Mouse (Mus musculus) heart, embryonic 14.5 days (tissue): ENCODE data around the gene Actn4. TPM values are rescaled to one million over a fixed set of nuclear protein-coding genes. Genes with fewer than 3 reads are reported as not detected.
A peak's percentile ranks its signal among the peaks of the same experiment; 100 is the strongest.

Source experiments
- ATAC-seq: fragments of 200-750 bp; cut with Nextera tagmentation; 2 replicates; pipeline ENCODE4 v1.8.0; 2017; ENCODE audit warnings: low read depth, moderate TSS enrichment; ENCODE audit not compliant: insufficient number of reproducible peaks, insufficient read depth, low FRiP score
- H3K27ac ChIP-seq, 2 experiments: fragments of 200-500 bp in 1 of 2; fragments of 300-500 bp in 1 of 2; sonication (generic) in 1 of 2; replicated peaks in 1 of 2; 2 replicates each; pipeline ENCODE4 v1.5.1; 2012 to 2014; ENCODE audit warnings: low read depth in 2 of 2, low read length in 2 of 2, control low read depth in 1 of 2, mild to moderate bottlenecking in 1 of 2, mixed read lengths in 1 of 2; ENCODE audit not compliant: control insufficient read depth in 1 of 2, insufficient read depth in 1 of 2
- H3K27me3 ChIP-seq: fragments of 300-500 bp; sonication (generic); 2 replicates; pipeline ENCODE4 v1.6.1; 2014; ENCODE audit warnings: mild to moderate bottlenecking, low read length, control low read depth; ENCODE audit not compliant: control insufficient read depth, insufficient read depth
- H3K36me3 ChIP-seq: fragments of 300-500 bp; sonication (generic); 2 replicates; pipeline ENCODE4 v1.6.1; 2014; ENCODE audit warnings: mild to moderate bottlenecking, control low read depth, low read length, mixed read lengths; ENCODE audit not compliant: control insufficient read depth, insufficient read depth
- H3K4me1 ChIP-seq, 2 experiments: fragments of 200-500 bp in 1 of 2; fragments of 300-500 bp in 1 of 2; sonication (generic) in 1 of 2; 2 replicates each; pipeline ENCODE4 v1.6.1; 2012 to 2014; ENCODE audit warnings: low read length in 2 of 2, control low read depth in 1 of 2, mixed read lengths in 1 of 2; ENCODE audit not compliant: control insufficient read depth in 2 of 2, insufficient read depth in 2 of 2
- H3K4me2 ChIP-seq: fragments of 300-500 bp; sonication (generic); 2 replicates; pipeline ENCODE4 v1.6.1; 2014; ENCODE audit warnings: mild to moderate bottlenecking, low read length
- H3K4me3 ChIP-seq, 2 experiments: fragments of 200-500 bp in 1 of 2; fragments of 300-500 bp in 1 of 2; sonication (generic) in 1 of 2; 2 replicates each; pipeline ENCODE4 v1.5.1; 2012 to 2014; ENCODE audit warnings: low read length in 2 of 2, mild to moderate bottlenecking in 2 of 2, control low read depth in 1 of 2, low read depth in 1 of 2, moderate library complexity in 1 of 2; ENCODE audit not compliant: control insufficient read depth in 1 of 2, insufficient read depth in 1 of 2
- H3K9ac ChIP-seq: fragments of 300-500 bp; sonication (generic); 2 replicates; pipeline ENCODE4 v1.6.1; 2014; ENCODE audit warnings: mild to moderate bottlenecking, low read length
- H3K9me3 ChIP-seq: fragments of 300-500 bp; sonication (generic); 2 replicates; pipeline ENCODE4 v1.6.1; 2016; ENCODE audit warnings: low read length, control low read depth; ENCODE audit not compliant: control insufficient read depth
- WGBS: fragments of 180-500 bp; shearing (Covaris S2); extraction: QIAGEN DNeasy Blood & Tissue Kit; methylation state at CpG from one replicate; pipeline ENCODE4 v1.1.7; 2014; 5-methylcytosine and 5-hydroxymethylcytosine counted together
- polyA plus RNA-seq: library from polyadenylated mRNA; unstranded; fragments of >200 nt; fragmentation: Nextera tagmentation; extraction: Ambion mirVana; gene quantifications from 2 replicates; pipeline ENCODE4 v1.2.1, GENCODE M21; 2014

The Actn4 gene
- polyA plus RNA-seq, 1 experiment from 2014 or later: 221 TPM

DNA sequence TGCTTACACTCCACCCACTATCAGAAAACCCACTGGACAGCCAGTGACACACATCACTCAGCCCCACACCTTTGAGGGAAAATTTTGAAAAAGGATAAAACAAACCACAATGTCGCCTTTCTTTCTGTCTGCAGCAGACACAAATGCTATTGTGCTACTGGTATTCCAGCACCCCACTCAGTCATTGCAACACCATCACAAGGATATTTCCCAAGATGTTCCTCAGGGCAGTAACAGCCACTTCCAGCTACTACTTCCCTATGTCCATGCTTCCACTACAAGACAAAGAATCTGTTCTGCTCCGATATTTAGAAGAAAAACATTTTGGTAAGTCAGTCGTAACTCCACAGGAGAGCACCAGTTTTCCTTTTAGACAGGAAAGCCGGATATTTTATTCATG is 7.4 kb downstream of the Actn4 start:
- no peak for ATAC-seq
- H3K36me3 ChIP-seq: peaks cover 40% of the 10 kb centered on the region
- WGBS: 72% methylated on average over 4 of the region's 4 CpGs
- no peak overlapping the region for H3K4me2 ChIP-seq
- H3K9me3 ChIP-seq: no peaks in the 10 kb centered on the region
- peaks cover 34 to 98% of the 10 kb centered on the region in 2 experiments for H3K4me1 ChIP-seq
- H3K27me3 ChIP-seq: no peaks in the 10 kb centered on the region
- H3K27ac ChIP-seq: peak overlapping the region; percentile 10 to 83; a peak in 3 of 4 replicates
- H3K9ac ChIP-seq: peak overlapping the region; percentile 62; the same call in 1 of the 2 replicates
- no peak overlapping the region for H3K4me3 ChIP-seq

DNA sequence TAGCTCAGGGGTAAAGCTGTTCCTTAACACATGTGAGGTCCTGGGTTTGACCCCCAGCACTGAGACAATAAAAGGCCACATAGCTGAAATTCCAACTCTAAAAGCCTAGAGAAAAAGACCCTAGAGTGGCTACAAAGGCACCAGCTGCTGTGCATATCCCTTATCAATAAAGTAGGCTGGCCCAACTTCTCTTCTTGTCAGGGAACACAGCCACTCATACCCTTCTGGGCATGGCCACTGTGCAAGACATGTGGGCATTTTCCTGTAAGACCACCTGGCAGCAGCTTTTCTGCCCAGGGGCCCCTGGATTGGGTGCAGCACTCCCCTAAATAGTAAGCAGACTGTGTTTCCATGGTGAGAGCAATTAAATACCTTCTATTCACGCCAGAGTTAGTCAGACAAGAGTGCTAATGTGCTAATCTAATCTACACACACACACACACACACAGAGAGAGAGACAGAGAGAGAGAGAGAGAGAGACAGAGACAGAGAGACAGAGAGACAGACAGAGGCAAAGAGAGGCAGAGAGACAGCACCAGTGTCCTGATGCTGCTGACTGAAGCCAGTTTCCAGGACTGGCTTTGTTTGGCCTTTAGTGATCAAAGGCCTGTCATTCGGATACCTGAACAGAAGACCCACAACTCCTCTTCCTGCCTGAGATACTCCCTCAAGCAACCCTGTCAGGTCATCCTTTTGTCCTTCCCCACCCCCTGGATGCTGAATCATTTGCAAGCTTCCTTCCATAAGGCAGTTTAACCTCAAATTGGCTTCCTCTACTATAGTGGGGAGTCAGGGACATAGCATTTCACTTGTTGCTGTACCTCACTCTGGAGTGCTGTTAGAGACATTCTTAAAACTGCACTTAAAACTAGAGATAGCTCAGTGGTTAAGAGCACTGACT is 8.4 kb downstream of the Actn4 start:
- ATAC-seq: no peak; the same call in 1 of the 2 replicates
- H3K27me3 ChIP-seq: no peaks in the 10 kb centered on the region
- peak overlapping the region; percentile 80 to 91 for H3K27ac ChIP-seq
- peak overlapping the region; percentile 63 for H3K9ac ChIP-seq
- H3K4me3 ChIP-seq: no peak overlapping the region
- H3K36me3 ChIP-seq: peaks cover 41% of the 10 kb centered on the region
- H3K4me1 ChIP-seq: peaks cover 40 to 98% of the 10 kb centered on the region in 2 experiments
- peak overlapping the region; percentile 48 for H3K4me2 ChIP-seq
- H3K9me3 ChIP-seq: no peaks in the 10 kb centered on the region
- WGBS: 10% methylated on average over 2 of the region's 2 CpGs

DNA sequence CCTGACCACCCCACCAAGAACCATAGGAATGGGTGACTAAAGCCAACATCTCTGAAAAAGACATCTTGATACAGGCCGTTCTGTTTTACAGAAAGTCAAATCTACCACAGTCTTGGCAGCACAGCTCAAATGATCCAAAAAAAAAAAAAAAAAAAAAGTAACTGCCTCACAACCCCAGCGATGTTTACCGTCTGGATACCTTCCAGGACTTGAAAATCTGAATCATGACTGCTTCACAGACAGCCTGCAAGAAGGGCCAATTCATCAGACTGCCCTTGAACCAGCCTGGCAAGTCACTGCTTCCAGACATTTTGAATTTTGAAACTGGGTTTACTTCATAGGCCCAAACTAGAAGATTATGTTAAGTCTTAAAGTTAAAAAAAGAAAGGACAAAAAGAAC is 9.4 kb downstream of the Actn4 start:
- 22% methylated on average over 3 of the region's 3 CpGs for WGBS
- no peak for ATAC-seq
- peaks cover 43 to 98% of the 10 kb centered on the region in 2 experiments for H3K4me1 ChIP-seq
- H3K4me2 ChIP-seq: peak overlapping the region; percentile 48
- no peaks in the 10 kb centered on the region for H3K9me3 ChIP-seq
- no peak overlapping the region for H3K4me3 ChIP-seq
- peak overlapping the region; percentile 63 for H3K9ac ChIP-seq
- no peaks in the 10 kb centered on the region for H3K27me3 ChIP-seq
- peaks cover 38% of the 10 kb centered on the region for H3K36me3 ChIP-seq
- peak overlapping the region; percentile 80 to 91 for H3K27ac ChIP-seq

DNA sequence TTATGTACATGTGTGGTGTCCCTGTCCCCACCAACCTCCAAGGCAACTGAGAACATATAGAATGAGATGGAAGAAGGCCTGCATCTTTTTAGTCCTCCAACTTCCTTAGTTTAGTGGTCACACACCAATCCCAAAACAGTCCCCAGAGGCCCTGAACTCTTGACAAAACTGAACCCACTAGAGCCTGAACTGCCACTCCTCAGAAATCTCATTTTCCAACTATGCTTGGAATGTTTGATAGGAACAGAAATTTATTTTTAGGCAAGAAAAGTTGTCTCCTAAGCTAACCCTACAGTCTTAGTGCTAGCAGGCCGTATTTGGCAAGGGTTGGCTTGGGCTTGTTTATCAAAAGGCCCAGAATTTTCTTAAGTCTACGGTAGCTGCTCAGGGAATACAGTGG is 10.4 kb downstream of the Actn4 start:
- Histone ChIP-seq H3K4me2 (peak overlapping the region; percentile 25), H3K4me1 (peaks cover 52 to 98% of the 10 kb centered on the region in 2 experiments), H3K4me3 (no peak overlapping the region), H3K27me3 (no peaks in the 10 kb centered on the region), H3K27ac (peak overlapping the region; percentile 80 to 91), H3K9me3 (no peaks in the 10 kb centered on the region), H3K36me3 (peaks cover 38% of the 10 kb centered on the region), H3K9ac (peak overlapping the region; percentile 52; the same call in 1 of the 2 replicates)
- ATAC-seq: no peak
- 21% methylated on average over 2 of the region's 2 CpGs for WGBS

DNA sequence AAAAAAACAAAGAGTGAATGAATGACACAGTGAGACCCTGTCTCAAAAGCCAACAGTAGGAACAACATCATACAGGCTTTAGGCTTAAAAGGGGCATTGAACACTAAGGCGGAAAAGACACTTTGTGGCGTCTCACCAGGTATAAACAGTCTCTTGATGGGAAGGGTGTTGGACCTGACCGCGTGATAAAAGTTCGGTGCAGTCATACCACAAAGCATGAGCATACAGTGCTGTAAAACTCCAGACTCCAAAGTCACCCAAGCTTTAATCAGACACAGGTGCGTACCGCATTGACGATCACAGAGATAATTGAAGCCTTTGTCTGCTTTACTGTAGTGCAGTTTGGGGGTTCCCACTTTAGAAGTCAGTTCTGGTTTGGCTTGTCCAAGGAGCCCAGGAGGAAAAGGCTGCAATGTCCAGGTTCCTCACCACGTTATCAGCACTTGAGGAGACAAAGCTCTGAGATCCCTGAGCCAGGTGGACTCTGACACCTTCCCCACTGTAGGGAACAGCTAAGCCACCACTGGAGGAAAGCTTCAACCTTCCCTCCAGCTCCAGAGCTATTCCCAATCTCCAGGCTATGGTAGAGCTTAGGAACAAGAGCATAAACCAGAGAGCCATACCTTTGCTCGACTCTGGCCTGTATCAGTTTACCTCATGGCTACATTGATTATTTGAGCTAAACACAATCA is 11.6 kb downstream of the Actn4 start:
- H3K4me1 ChIP-seq: peaks cover 61 to 98% of the 10 kb centered on the region in 2 experiments
- H3K36me3 ChIP-seq: peaks cover 30% of the 10 kb centered on the region
- H3K9me3 ChIP-seq: no peaks in the 10 kb centered on the region
- H3K27ac ChIP-seq: peak overlapping the region in 1 of 2 experiments; percentile 91; a peak in 2 of 4 replicates
- H3K27me3 ChIP-seq: no peaks in the 10 kb centered on the region
- H3K4me3 ChIP-seq: no peak overlapping the region
- ATAC-seq: no peak
- 86% methylated on average over 10 of the region's 10 CpGs for WGBS
- H3K9ac ChIP-seq: no peak overlapping the region
- no peak overlapping the region for H3K4me2 ChIP-seq

DNA sequence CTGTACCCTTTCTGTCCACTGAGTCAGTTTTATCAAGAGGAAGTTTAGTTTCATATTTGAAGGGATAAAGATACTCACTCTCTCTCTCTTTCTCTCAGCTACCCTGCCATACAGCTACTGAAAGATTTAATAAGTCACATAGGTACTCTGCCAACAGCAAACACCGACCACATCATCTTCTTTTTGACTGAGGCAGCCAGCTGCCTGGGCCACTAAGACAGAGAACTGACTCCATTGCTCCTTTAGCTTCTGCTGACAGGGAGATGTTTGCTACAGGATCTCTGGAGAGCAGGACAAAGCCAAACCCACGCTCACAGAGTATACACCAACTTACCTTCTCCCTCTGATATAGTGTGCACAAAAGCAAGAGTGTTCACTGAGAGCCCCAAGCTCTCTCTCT is 12.8 kb downstream of the Actn4 start:
- H3K9me3 ChIP-seq: no peaks in the 10 kb centered on the region
- peak overlapping the region; percentile 57 to 99 for H3K27ac ChIP-seq
- no peak for ATAC-seq
- H3K9ac ChIP-seq: peak overlapping the region; percentile 61
- no peak overlapping the region for H3K4me3 ChIP-seq
- 55% methylated on average over 2 of the region's 2 CpGs for WGBS
- peaks cover 25% of the 10 kb centered on the region for H3K36me3 ChIP-seq
- H3K4me1 ChIP-seq: peaks cover 67 to 99% of the 10 kb centered on the region in 2 experiments
- H3K4me2 ChIP-seq: peak overlapping the region; percentile 18; the same call in 1 of the 2 replicates
- H3K27me3 ChIP-seq: no peaks in the 10 kb centered on the region

DNA sequence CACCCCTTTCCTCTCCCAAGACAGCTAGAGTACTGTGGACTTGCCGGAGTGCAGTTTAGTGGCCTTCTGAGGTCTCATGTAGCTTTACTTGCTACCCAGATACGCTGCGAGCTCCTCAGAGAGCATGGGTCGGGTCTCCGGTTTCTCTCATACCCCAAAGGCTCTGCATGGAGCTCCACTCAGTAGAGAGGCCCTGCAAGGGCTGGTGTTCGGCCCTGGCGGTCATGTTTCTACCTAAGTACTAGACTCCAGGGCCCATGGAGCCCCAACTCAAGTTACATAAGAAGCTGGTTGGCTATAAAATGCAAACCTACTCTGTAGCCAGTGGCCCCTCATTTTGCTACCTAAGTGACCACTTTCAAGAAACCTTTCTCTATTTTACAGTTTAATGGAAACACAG is 13.4 kb downstream of the Actn4 start:
- H3K9me3 ChIP-seq: no peaks in the 10 kb centered on the region
- H3K4me2 ChIP-seq: no peak overlapping the region
- no peak overlapping the region for H3K4me3 ChIP-seq
- peaks cover 26% of the 10 kb centered on the region for H3K36me3 ChIP-seq
- H3K4me1 ChIP-seq: peaks cover 66 to 100% of the 10 kb centered on the region in 2 experiments
- WGBS: 72% methylated on average over 7 of the region's 7 CpGs
- peak overlapping the region; percentile 99 to 100 for H3K27ac ChIP-seq
- H3K9ac ChIP-seq: peak overlapping the region; percentile 61
- ATAC-seq: no peak
- H3K27me3 ChIP-seq: no peaks in the 10 kb centered on the region
